ENCODE assay signal across 10 mouse cellular contexts in genomic region chr9:98697155-98697554, GRCm38 (mm10).
DNase-seq lines count a peak whose midpoint lies in the region; ATAC-seq and TF ChIP-seq lines count a peak whose summit lies in the region.
"Had no signal": no experiment of that assay in that cellular context is flagged by ENCODE, and none has a peak within 500 bp of the region (broad histone marks: within the 10 kb centered on the region; RNA-seq: fewer than 3 reads in every experiment).

No protein-coding gene starts in this region.

- DNase-seq in hindbrain, embryonic 11.5 days (ENCODE audit: low spot score) = peak; percentile 41
- no peak for DNase-seq in midbrain, postnatal 0 days (ENCODE audit: low spot score)
- DNase-seq in midbrain, embryonic 10.5 days (ENCODE audit: low spot score) = no peak
- DNase-seq in WW6 (ENCODE audit: low read depth, low spot score) = peak; percentile 33
- peak; percentile 23 for DNase-seq in lung, postnatal 36 days
- DNase-seq in frontal cortex, adult 2 months (ENCODE audit: extremely low spot score in 1 of 2, low spot score in 1 of 2) = no peak
- DNase-seq: cerebellum, adult 18-20 months had no signal

- H3K9ac ChIP-seq in hindbrain, embryonic 11.5 days (ENCODE audit: low read depth, low read length) = no peak overlapping the region
- H3K9ac ChIP-seq in hindbrain, embryonic 13.5 days = no peak overlapping the region
- no peak overlapping the region for H3K9ac ChIP-seq in midbrain, postnatal 0 days (replicated peaks; ENCODE audit: low read length, poor library complexity, severe bottlenecking)

- no peak overlapping the region for H3K4me2 ChIP-seq in hindbrain, embryonic 11.5 days (replicated peaks; ENCODE audit: low read depth, low read length)
- no peak overlapping the region for H3K4me2 ChIP-seq in hindbrain, embryonic 13.5 days
- no peak overlapping the region for H3K4me2 ChIP-seq in midbrain, postnatal 0 days (ENCODE audit: low read depth, low read length, poor library complexity, severe bottlenecking)

- no peaks in the 10 kb centered on the region for H3K27me3 ChIP-seq in hindbrain, embryonic 11.5 days (ENCODE audit: control insufficient read depth, insufficient read depth, low read length)
- H3K27me3 ChIP-seq in hindbrain, embryonic 13.5 days = no peaks in the 10 kb centered on the region
- H3K27me3 ChIP-seq in midbrain, postnatal 0 days (ENCODE audit: insufficient read depth, low read length) = no peaks in the 10 kb centered on the region
- no peaks in the 10 kb centered on the region for H3K27me3 ChIP-seq in midbrain, embryonic 10.5 days (ENCODE audit: low read depth, poor library complexity, severe bottlenecking)

- no peaks in the 10 kb centered on the region for H3K4me1 ChIP-seq in hindbrain, embryonic 11.5 days (replicated peaks; ENCODE audit: control insufficient read depth, insufficient read depth, low read length)
- no peaks in the 10 kb centered on the region for H3K4me1 ChIP-seq in hindbrain, embryonic 13.5 days (replicated peaks)
- no peaks in the 10 kb centered on the region for H3K4me1 ChIP-seq in midbrain, postnatal 0 days (ENCODE audit: insufficient read depth, low read length)
- H3K4me1 ChIP-seq in midbrain, embryonic 10.5 days = no peaks in the 10 kb centered on the region

- ATAC-seq in hindbrain, embryonic 11.5 days (ENCODE audit: low FRiP score) = no peak
- ATAC-seq in hindbrain, embryonic 13.5 days (ENCODE audit: low FRiP score) = no peak
- ATAC-seq in midbrain, postnatal 0 days (ENCODE audit: low FRiP score) = no peak
- ATAC-seq: inflammation-experienced regulatory T-cells, adult 6 months had no signal

- H3K4me3 ChIP-seq in hindbrain, embryonic 11.5 days (ENCODE audit: low read depth, low read length) = no peak overlapping the region
- no peak overlapping the region for H3K4me3 ChIP-seq in hindbrain, embryonic 13.5 days
- no peak overlapping the region for H3K4me3 ChIP-seq in midbrain, postnatal 0 days (ENCODE audit: low read depth, low read length)
- H3K4me3 ChIP-seq in midbrain, embryonic 10.5 days = no peak overlapping the region
- H3K4me3 ChIP-seq: forebrain, embryonic 10.5 days had no signal

- 41% methylated on average over 7 of the region's 7 CpGs for WGBS in hindbrain, embryonic 11.5 days
- WGBS in hindbrain, embryonic 13.5 days = 45% methylated on average over 7 of the region's 7 CpGs
- WGBS in midbrain, postnatal 0 days = 40% methylated on average over 7 of the region's 7 CpGs
- 38% methylated on average over 7 of the region's 7 CpGs for WGBS in midbrain, embryonic 10.5 days

- TF ChIP-seq CTCF in midbrain, postnatal 0 days (IDR thresholded peaks at IDR 0.05) = peak; percentile 29; the same call in 1 of the 2 replicates

- H3K36me3 ChIP-seq in hindbrain, embryonic 11.5 days (ENCODE audit: control insufficient read depth, insufficient read depth, low read length) = no peaks in the 10 kb centered on the region
- H3K36me3 ChIP-seq in hindbrain, embryonic 13.5 days = no peaks in the 10 kb centered on the region
- H3K36me3 ChIP-seq in midbrain, postnatal 0 days (ENCODE audit: insufficient read depth, low read length) = no peaks in the 10 kb centered on the region
- no peaks in the 10 kb centered on the region for H3K36me3 ChIP-seq in midbrain, embryonic 10.5 days
- H3K36me3 ChIP-seq: forebrain, embryonic 10.5 days had no signal

- H3K9me3 ChIP-seq in hindbrain, embryonic 11.5 days (ENCODE audit: control insufficient read depth, low read length) = no peaks in the 10 kb centered on the region
- no peaks in the 10 kb centered on the region for H3K9me3 ChIP-seq in hindbrain, embryonic 13.5 days
- no peaks in the 10 kb centered on the region for H3K9me3 ChIP-seq in midbrain, postnatal 0 days (ENCODE audit: low read length)
- H3K9me3 ChIP-seq in midbrain, embryonic 10.5 days (replicated peaks) = no peaks in the 10 kb centered on the region
- H3K9me3 ChIP-seq: forebrain, embryonic 10.5 days had no signal

- no peak overlapping the region for H3K27ac ChIP-seq in hindbrain, embryonic 11.5 days (ENCODE audit: low read depth, low read length)
- H3K27ac ChIP-seq in hindbrain, embryonic 13.5 days = no peak overlapping the region
- H3K27ac ChIP-seq in midbrain, postnatal 0 days (ENCODE audit: low read depth, low read length) = no peak overlapping the region
- H3K27ac ChIP-seq in midbrain, embryonic 10.5 days (replicated peaks) = no peak overlapping the region
- H3K27ac ChIP-seq: forebrain, embryonic 10.5 days had no signal

Comparison
In these comparisons a context has a peak if more than half of its experiments do, and no peak if none do; other contexts are left out.
1. DNase-seq: peak in hindbrain, embryonic 11.5 days (single experiment), WW6 (single experiment) and lung, postnatal 36 days (single experiment); none in midbrain, postnatal 0 days (single experiment), midbrain, embryonic 10.5 days (single experiment) and frontal cortex, adult 2 months (0 of 2).